Comparison of ENCODE assay signal across 16 mouse cellular contexts in genomic region chr8:82623791-82624431, GRCm38 (mm10).
"Had no signal": no experiment of that assay in that cellular context is flagged by ENCODE, and none has a peak within 500 bp of the region (broad histone marks: within the 10 kb centered on the region; RNA-seq: fewer than 3 reads in every experiment).

No protein-coding gene starts in this region.

- DNase-seq: gastrocnemius, postnatal 14 days; gastrocnemius, postnatal 36 days; heart, adult 18-20 months; heart, postnatal 14 days; heart, postnatal 36 days; kidney, adult 18-20 months; kidney, adult 8-10 months; kidney, postnatal 10 days; kidney, postnatal 25 days; kidney, postnatal 4 days; left cerebral cortex, postnatal 4 days had no signal

- ATAC-seq: hindbrain, embryonic 16.5 days; inflammation-experienced regulatory T-cells, adult 6 months; intestine, embryonic 15.5 days; intestine, postnatal 0 days; liver, embryonic 12.5 days had no signal
